Mouse (Mus musculus) hindbrain, embryonic 14.5 days (tissue): ENCODE measurements at regions not wholly inside any gene's neighbourhood (a gene's known extent, or its start where the extent isn't known, plus 50 kb on each side); places are given as distances from the start of the nearest gene placed in this dataset.
A peak's percentile ranks its signal among the peaks of the same experiment; 100 is the strongest.

Experiments
- ATAC-seq: fragments of 200-750 bp; cut with Nextera tagmentation; 2 replicates; pipeline ENCODE4 v1.8.0; 2017; ENCODE audit warnings: moderate number of reproducible peaks, mild to moderate bottlenecking, moderate TSS enrichment, moderate library complexity; ENCODE audit not compliant: low FRiP score
- DNase-seq: peaks from one replicate; pipeline ENCODE4 v3.0.0-alpha.2; 2015; ENCODE audit warnings: low spot score
- H3K27ac ChIP-seq: fragments of 300-500 bp; sonication (generic); 2 replicates; pipeline ENCODE4 v1.5.1; 2014; ENCODE audit warnings: mild to moderate bottlenecking, moderate library complexity
- H3K27me3 ChIP-seq: fragments of 300-500 bp; sonication (generic); 2 replicates; pipeline ENCODE4 v1.6.1; 2014; ENCODE audit warnings: mild to moderate bottlenecking, low read length, mixed read lengths; ENCODE audit not compliant: control insufficient read depth, insufficient read depth
- H3K36me3 ChIP-seq: fragments of 300-500 bp; sonication (generic); replicated peaks from 2 replicates; pipeline ENCODE4 v1.6.1; 2014; ENCODE audit not compliant: control insufficient read depth, insufficient read depth
- H3K4me1 ChIP-seq: fragments of 300-500 bp; sonication (generic); replicated peaks from 2 replicates; pipeline ENCODE4 v1.6.1; 2014; ENCODE audit warnings: antibody characterized with exemption, low read length, mixed read lengths; ENCODE audit not compliant: control insufficient read depth, insufficient read depth
- H3K4me2 ChIP-seq: fragments of 300-500 bp; sonication (generic); replicated peaks from 2 replicates; pipeline ENCODE4 v1.6.1; 2014; ENCODE audit warnings: mild to moderate bottlenecking, moderate library complexity
- H3K4me3 ChIP-seq: fragments of 300-500 bp; sonication (generic); replicated peaks from 2 replicates; pipeline ENCODE4 v1.5.1; 2014; ENCODE audit warnings: mild to moderate bottlenecking, low read length
- H3K9ac ChIP-seq: fragments of 300-500 bp; sonication (generic); 2 replicates; pipeline ENCODE4 v1.6.1; 2014
- H3K9me3 ChIP-seq: fragments of 300-500 bp; sonication (generic); 2 replicates; pipeline ENCODE4 v1.6.1; 2016; ENCODE audit warnings: low read length; ENCODE audit not compliant: control insufficient read depth
- WGBS: fragments of 180-500 bp; shearing (Covaris S2); extraction: QIAGEN DNeasy Blood & Tissue Kit; methylation state at CpG from one replicate; pipeline ENCODE4 v1.1.7; 2014; 5-methylcytosine and 5-hydroxymethylcytosine counted together

DNA sequence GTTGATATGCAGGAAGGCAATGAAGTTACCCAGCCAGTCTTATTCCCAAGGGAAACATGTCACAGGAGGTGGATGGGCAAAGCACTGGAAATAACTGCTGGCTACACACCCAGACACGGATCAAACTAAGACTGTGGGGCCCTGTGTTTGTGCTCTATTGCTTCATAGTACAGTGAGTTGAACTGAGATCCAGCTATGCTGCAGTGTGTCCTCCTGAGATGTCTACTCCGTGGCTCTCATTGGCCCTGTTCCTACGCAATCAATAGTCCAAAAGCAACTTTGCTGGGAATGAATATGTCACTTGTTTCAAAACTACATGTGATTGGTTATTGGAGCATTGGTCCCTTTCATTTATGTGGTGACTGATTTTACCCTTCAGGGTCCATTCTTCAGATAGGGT is 213.8 kb upstream of the Bmp2 start:
- no peak overlapping the region for H3K4me3 ChIP-seq
- no peak overlapping the region for H3K27ac ChIP-seq
- H3K27me3 ChIP-seq, result no peaks in the 10 kb centered on the region
- no peaks in the 10 kb centered on the region for H3K36me3 ChIP-seq
- H3K9me3 ChIP-seq, result no peaks in the 10 kb centered on the region
- WGBS, result 84% methylated on average over 3 of the region's 3 CpGs
- DNase-seq (no peak), ATAC-seq (no peak)
- H3K4me1 ChIP-seq, result no peaks in the 10 kb centered on the region; the same call in 1 of the 2 replicates
- H3K4me2 ChIP-seq, result no peak overlapping the region
- no peak overlapping the region for H3K9ac ChIP-seq

DNA sequence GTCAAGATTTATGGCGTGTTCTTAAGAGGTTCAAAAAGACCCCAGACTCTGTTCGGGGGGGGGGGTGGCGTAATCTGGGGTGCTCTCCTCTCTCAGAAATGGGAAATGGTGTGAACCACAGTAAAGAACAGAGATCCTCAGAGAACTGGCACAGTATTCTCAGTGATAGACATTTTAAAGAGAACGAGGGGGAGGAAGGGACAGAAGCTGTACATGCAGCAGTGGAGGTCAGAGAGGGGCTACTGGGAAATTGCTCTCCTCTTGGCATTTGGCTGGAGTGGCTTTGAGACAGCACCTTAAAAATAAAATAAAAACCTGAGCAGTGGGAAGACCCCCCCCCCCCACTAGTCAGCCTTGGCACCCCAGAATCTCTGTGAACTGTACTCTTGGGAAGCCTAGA is 210.6 kb upstream of the Bmp2 start:
- Histone ChIP-seq H3K27me3 (no peaks in the 10 kb centered on the region; the same call in 1 of the 2 replicates), H3K36me3 (no peaks in the 10 kb centered on the region), H3K9me3 (no peaks in the 10 kb centered on the region), H3K27ac (no peak overlapping the region), H3K4me3 (no peak overlapping the region), H3K9ac (no peak overlapping the region), H3K4me1 (no peaks in the 10 kb centered on the region; the same call in 1 of the 2 replicates), H3K4me2 (no peak overlapping the region)
- 86% methylated on average over 4 of the region's 4 CpGs for WGBS
- no peak for DNase-seq
- ATAC-seq, result no peak

DNA sequence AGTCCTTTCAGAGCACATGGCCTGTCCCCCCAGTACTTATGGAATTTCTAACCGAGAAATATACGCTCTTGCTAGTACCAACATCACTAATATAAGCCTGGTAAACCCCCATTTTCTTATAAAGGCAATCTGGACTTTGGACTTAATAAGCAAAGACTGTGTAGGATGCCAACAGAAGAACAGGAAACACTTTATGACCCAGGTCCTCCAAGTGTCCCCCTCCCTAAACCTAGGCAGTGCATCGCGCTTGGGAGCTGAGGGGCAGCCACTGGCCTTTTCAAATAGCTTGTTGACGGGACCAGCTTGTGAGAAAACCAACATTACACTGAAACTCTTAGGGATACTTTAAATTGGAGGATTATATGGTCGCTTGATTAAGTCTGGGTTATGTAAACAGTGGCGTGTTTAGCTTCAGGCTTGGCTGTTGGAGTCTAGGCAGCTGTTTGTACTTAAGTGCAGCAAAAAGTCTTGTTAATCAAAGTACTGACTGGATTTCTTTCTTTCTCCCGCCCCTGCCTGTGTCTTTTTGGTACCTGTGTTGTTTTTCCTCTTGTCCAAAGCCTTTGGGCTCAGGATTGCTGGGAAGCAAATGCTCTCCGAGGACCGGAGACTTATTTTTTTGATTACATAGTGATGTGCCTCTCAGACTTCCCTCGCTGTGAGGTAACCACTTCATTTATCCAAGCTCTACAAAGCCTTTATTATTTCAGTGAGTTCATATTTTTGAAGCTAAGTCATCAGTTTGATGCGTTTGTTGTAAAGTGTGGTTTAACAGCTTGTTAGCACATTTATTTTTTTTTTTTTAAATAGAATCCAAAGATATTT is 205.8 kb upstream of the Bmp2 start:
- DNase-seq (no peak), ATAC-seq (no peak)
- Histone ChIP-seq H3K27ac (no peak overlapping the region), H3K9me3 (no peaks in the 10 kb centered on the region), H3K9ac (no peak overlapping the region), H3K27me3 (peaks cover 9% of the 10 kb centered on the region), H3K4me2 (no peak overlapping the region), H3K4me3 (no peak overlapping the region), H3K4me1 (no peaks in the 10 kb centered on the region; the same call in 1 of the 2 replicates), H3K36me3 (no peaks in the 10 kb centered on the region)
- 49% methylated on average over 12 of the region's 12 CpGs for WGBS

DNA sequence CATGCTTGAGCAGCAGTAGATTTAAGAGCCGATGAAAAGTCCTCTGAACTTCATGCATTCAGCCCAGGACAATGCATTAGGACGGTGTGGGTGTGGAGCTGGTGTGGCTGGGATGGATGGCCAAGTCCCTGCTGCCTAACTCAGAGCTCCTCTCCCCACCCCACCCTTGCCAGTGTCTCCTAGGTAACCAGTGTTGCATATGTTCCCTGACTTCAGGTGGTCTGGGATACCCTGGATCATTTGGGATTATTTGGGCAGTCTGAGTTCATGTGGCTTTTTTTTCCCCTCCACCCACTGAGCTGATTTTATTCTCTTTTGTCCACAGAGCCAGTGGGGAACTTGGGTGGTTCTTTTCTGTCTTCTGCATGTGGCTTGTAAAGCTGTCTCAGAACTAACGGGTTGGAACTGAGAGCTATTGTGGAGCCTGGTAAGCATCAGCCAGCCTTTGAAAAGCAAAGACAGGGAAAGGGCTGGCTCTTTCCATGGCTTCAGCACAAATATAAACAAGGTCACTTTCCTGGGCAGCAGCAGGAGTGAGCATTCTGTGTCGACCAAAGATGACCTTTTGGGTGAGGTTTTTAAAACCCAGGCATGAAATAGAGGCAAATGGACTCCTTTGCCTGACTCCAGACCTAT is 205.1 kb upstream of the Bmp2 start:
- Histone ChIP-seq H3K27ac (no peak overlapping the region), H3K4me2 (no peak overlapping the region), H3K9ac (no peak overlapping the region), H3K27me3 (peaks cover 9% of the 10 kb centered on the region), H3K4me1 (no peaks in the 10 kb centered on the region; the same call in 1 of the 2 replicates), H3K4me3 (no peak overlapping the region), H3K36me3 (no peaks in the 10 kb centered on the region), H3K9me3 (no peaks in the 10 kb centered on the region)
- 3% methylated on average over 4 of the region's 4 CpGs for WGBS
- DNase-seq (no peak), ATAC-seq (peak; percentile 46; the same call in 1 of the 2 replicates)

DNA sequence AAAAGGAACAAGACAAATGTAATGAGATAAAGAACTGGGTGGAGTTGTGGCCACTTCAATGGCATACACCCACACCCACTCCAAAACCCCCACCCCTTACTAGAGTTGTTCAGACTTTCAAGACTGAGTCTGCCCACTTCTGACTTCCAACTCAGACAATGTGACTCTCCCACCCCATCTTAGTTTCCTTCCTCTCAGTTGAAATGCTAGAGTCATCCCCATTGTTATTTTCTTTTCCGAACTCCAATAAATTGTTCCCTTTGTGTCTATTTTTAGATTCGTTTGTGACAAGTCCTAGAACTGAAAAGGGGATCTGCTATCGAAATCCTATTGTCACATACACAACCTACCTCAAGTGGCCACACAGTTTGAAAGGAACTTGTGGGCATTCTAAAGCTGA is 200.7 kb upstream of the Bmp2 start:
- no peak overlapping the region for H3K9ac ChIP-seq
- H3K4me3 ChIP-seq, result no peak overlapping the region
- no peak for DNase-seq
- H3K4me1 ChIP-seq, result no peaks in the 10 kb centered on the region; the same call in 1 of the 2 replicates
- H3K9me3 ChIP-seq, result no peaks in the 10 kb centered on the region
- no peak overlapping the region for H3K4me2 ChIP-seq
- no peak for ATAC-seq
- H3K36me3 ChIP-seq, result no peaks in the 10 kb centered on the region
- 63% methylated on average over 3 of the region's 3 CpGs for WGBS
- no peak overlapping the region for H3K27ac ChIP-seq
- H3K27me3 ChIP-seq, result peaks cover 9% of the 10 kb centered on the region

DNA sequence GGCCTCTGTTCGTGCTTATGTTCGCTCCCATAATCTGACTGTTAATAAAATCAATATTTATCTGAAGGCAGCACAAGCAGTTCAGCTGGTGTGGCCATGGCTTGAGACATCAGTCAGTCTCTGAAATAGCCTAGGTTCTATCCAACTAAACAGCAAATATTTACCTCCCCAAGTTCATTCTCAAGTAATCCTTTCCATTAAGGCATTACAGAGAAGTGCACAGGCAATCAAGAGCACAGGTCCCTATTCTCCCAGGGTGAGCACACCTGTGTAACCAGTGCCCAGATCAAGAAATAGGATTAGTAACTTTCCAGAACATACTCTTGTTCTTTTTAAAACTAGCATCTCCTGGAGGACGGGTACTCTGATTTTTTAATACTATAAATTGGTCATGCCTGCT is 199.2 kb upstream of the Bmp2 start:
- no peak for ATAC-seq
- H3K4me1 ChIP-seq, result no peaks in the 10 kb centered on the region
- H3K27ac ChIP-seq, result no peak overlapping the region

DNA sequence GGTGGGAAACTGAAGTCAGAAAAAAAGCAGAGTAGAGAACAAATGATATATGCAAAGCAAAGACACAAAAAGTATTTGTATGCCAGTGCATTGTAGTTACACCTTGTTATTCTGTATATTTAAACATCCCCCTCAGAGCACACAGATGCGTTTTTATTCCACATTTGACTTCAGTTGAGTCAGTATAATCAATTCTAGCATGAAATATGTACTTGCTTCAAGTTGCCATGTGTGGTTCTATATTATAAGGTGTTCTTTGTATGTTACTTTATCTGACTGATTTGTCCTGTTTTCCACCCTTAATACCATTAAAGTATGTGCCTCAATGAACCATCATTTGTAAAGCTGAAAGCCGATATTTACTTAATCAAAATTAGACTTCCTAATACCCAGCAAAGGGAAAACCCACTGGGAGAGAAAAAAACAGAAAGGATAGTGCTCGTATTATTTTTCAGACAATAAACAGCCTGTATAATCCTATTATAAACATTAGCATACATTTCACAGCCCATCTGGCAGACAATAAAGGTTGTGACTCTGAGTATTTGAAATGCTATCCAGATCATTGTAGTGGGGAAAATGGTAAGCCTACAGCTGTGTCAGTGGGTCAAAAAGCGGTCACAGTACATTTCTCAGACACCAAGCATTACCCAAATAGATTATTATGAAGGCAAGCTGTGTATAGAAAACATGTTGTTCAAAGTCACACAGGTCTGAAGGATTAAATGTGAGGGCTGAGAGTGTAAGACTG is 189.1 kb upstream of the Bmp2 start:
- H3K27me3 ChIP-seq, result peaks cover 33% of the 10 kb centered on the region
- no peak for DNase-seq
- H3K36me3 ChIP-seq, result no peaks in the 10 kb centered on the region
- H3K9me3 ChIP-seq, result no peaks in the 10 kb centered on the region
- ATAC-seq, result peak; percentile 59; the same call in 1 of the 2 replicates
- no peak overlapping the region for H3K9ac ChIP-seq
- H3K4me3 ChIP-seq, result no peak overlapping the region
- WGBS, result 17% methylated on average over 4 of the region's 4 CpGs
- H3K4me2 ChIP-seq, result no peak overlapping the region
- no peak overlapping the region for H3K27ac ChIP-seq
- H3K4me1 ChIP-seq, result 0 out of 2 replicates have a peak, but pooled peaks cover 4% of the 10 kb centered on the region

More for the DNA sequence above, 199.2 kb upstream of the Bmp2 start:
- WGBS, result 87% methylated on average over 3 of the region's 3 CpGs
- Histone ChIP-seq H3K27me3 (peaks cover 20% of the 10 kb centered on the region), H3K9ac (no peak overlapping the region), H3K36me3 (no peaks in the 10 kb centered on the region), H3K9me3 (no peaks in the 10 kb centered on the region), H3K4me2 (no peak overlapping the region), H3K4me3 (no peak overlapping the region)
- DNase-seq, result no peak

DNA sequence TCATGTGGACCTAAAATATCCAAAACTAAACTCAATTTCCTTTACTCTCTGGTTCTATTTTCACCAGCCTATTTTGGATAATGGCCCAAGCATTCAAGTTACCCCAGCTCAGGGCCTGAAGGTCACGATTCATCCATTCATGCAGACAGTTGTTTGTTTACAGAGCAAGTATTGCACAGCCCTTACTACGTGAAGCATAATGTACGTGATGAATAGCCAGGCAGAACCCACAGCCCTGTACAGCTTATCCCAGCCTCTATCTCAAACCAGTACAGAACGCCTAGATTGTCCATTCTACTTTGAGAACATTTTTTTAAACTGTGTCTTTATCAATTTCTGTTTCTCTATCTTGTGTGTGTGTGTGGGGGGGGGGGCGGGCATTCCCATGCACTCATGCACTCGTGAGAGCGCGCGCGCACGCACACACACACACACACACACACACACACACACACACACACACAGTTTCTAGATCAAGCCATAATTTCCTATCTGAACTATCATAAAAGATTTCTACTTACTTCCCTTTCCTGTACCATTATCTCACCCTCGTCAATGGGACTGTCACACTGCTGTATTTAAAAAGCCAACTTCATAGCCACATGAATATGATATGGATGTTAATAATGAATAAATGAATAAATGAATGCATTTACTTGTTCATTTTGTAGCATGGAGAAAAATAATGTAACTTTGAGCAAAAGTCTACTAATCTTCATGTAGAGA is 180.3 kb upstream of the Bmp2 start:
- H3K36me3 ChIP-seq, result no peaks in the 10 kb centered on the region
- no peaks in the 10 kb centered on the region for H3K9me3 ChIP-seq
- H3K27ac ChIP-seq, result no peak overlapping the region
- no peak overlapping the region for H3K9ac ChIP-seq
- 84% methylated on average over 12 of the region's 12 CpGs for WGBS
- H3K4me3 ChIP-seq, result no peak overlapping the region
- H3K4me2 ChIP-seq, result no peak overlapping the region
- peaks cover 5% of the 10 kb centered on the region for H3K27me3 ChIP-seq
- no peaks in the 10 kb centered on the region for H3K4me1 ChIP-seq
- ATAC-seq, result no peak
- no peak for DNase-seq

DNA sequence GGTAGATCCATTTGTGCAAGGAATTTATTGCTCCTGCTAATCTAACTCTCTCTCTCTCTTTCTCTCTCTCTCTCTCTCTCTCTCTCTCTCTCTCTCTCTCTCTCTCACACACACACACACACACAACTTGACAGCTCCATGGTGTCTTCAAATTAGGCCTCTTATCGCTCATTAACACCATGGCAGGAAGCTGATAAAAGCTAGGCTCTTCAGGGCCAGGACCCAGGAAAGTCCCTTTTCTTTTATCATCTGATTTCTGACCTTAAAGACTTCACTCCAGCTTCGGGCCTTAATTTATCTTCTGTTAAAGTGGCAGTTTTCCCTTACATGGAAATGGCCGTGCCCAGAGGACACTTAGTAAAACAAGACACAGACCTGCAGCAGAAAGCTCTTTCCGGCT is 178.4 kb upstream of the Bmp2 start:
- Histone ChIP-seq H3K4me3 (no peak overlapping the region), H3K9me3 (no peaks in the 10 kb centered on the region), H3K27ac (no peak overlapping the region), H3K36me3 (no peaks in the 10 kb centered on the region), H3K27me3 (no peaks in the 10 kb centered on the region), H3K4me2 (no peak overlapping the region), H3K4me1 (no peaks in the 10 kb centered on the region), H3K9ac (no peak overlapping the region)
- 63% methylated on average over 4 of the region's 4 CpGs for whole genome bisulfite sequencing
- DNase-seq (no peak), ATAC-seq (no peak)
